Mouse (Mus musculus) stomach, postnatal 0 days (tissue): Measurements from ENCODE around the gene Cmas.

Source experiments
- CTCF ChIP-seq: IDR thresholded peaks from 2 replicates; pipeline ENCODE4 v1.5.1; 2016; ENCODE audit warnings: antibody characterized with exemption, low read depth, mild to moderate bottlenecking, moderate library complexity
- EP300 ChIP-seq: optimal IDR thresholded peaks from 2 replicates; pipeline ENCODE3; 2016; ENCODE audit warnings: antibody characterized with exemption

- TF ChIP-seq CTCF: no peak
- no peak for TF ChIP-seq EP300
These were observed 61.8 kb downstream of the Cmas start for GRCm38 (mm10) chr6:142818306-142818705.
